ENCODE assay signal across 8 mouse cellular contexts in the genomic region with DNA sequence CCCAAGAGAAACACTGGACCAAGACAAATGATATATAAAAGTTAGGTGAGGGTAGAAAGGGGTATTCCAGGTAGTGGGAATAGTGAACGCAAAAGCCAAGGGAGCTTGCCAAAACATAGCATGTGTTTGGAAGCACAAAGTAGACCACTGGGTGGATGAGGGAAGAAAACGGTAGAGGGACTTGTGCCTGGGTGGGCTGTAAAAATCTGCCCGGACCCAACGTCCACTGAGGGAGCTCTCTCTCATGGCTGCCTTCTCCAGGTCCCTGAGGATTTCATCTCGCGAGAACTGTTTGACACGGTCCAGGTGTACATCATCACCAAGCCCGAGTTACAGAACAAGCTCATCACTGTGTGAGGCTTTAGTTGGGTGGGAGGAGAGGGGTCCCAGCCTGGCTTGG. TPM values are rescaled to one million over a fixed set of nuclear protein-coding genes. Genes with fewer than 3 reads are reported as not detected.
A peak's percentile ranks its signal among the peaks of the same experiment; 100 is the strongest.
DNase-seq lines count a peak whose midpoint lies in the region; ATAC-seq and TF ChIP-seq lines count a peak whose summit lies in the region.

No protein-coding gene starts in this region.

- peaks cover 21% of the 10 kb centered on the region for H3K4me1 ChIP-seq in testis, adult 2 months (ENCODE audit: control insufficient read depth, insufficient read depth, low read length)
- peaks cover 28% of the 10 kb centered on the region for H3K4me1 ChIP-seq in limb, embryonic 14.5 days (ENCODE audit: control insufficient read depth, insufficient read depth, low read length)

- DNase-seq in cerebellum, adult 9-11 months, result peak; percentile 68
- DNase-seq in cerebellum, postnatal 25 days, result no peak
- DNase-seq in testis, postnatal 14 days (ENCODE audit: low spot score), result no peak
- no peak for DNase-seq in limb, embryonic 14.5 days (ENCODE audit: low spot score)
- DNase-seq in urinary bladder, postnatal 10 days (ENCODE audit: low spot score), result no peak
- no peak for DNase-seq in B cell, adult 2 months
- DNase-seq in frontal cortex, postnatal 10 days (ENCODE audit: low spot score in 2 of 2), result no peak

- no peaks in the 10 kb centered on the region for H3K9me3 ChIP-seq in limb, embryonic 14.5 days (ENCODE audit: control insufficient read depth, low read length)

- H3K4me3 ChIP-seq in testis, adult 2 months (ENCODE audit: control insufficient read depth, low read depth, low read length), result peak overlapping the region; percentile 92
- H3K4me3 ChIP-seq in limb, embryonic 14.5 days (replicated peaks; ENCODE audit: low read length), result peak overlapping the region; percentile 72

- H3K4me2 ChIP-seq in limb, embryonic 14.5 days (replicated peaks; ENCODE audit: low read depth, low read length, severe bottlenecking), result peak overlapping the region; percentile 93

- H3K9ac ChIP-seq in limb, embryonic 14.5 days (ENCODE audit: low read depth, low read length, severe bottlenecking), result peak overlapping the region; percentile 52

- H3K36me3 ChIP-seq in testis, adult 2 months (ENCODE audit: control insufficient read depth, insufficient read depth, low read length), result no peaks in the 10 kb centered on the region; the same call in none of the 2 replicates
- peaks cover 40% of the 10 kb centered on the region for H3K36me3 ChIP-seq in limb, embryonic 14.5 days (ENCODE audit: control insufficient read depth, insufficient read depth, low read length)

- TF ChIP-seq CTCF in testis, adult 2 months (IDR thresholded peaks at IDR 0.05; ENCODE audit: control insufficient read depth, insufficient read depth, insufficient replicate concordance, low read depth, low read length), result no peak

- WGBS in limb, embryonic 14.5 days, result 41% methylated on average over 8 of the region's 8 CpGs

- no peak for TF ChIP-seq POLR2A in testis, adult 2 months (IDR thresholded peaks at IDR 0.05; ENCODE audit: control insufficient read depth, low read depth, low read length)
- TF ChIP-seq POLR2A in limb, embryonic 14.5 days (IDR thresholded peaks at IDR 0.05; ENCODE audit: borderline replicate concordance, extremely low read depth, insufficient read depth, insufficient read length), result no peak

- no peak for ATAC-seq in limb, embryonic 14.5 days (ENCODE audit: low FRiP score, low read depth)

- H3K27me3 ChIP-seq in testis, adult 2 months (ENCODE audit: control insufficient read depth, insufficient read depth, low read length), result no peaks in the 10 kb centered on the region
- no peaks in the 10 kb centered on the region for H3K27me3 ChIP-seq in limb, embryonic 14.5 days (ENCODE audit: control insufficient read depth, insufficient read depth, low read length)

- H3K27ac ChIP-seq in testis, adult 2 months (ENCODE audit: control insufficient read depth, insufficient read depth, low read depth, low read length), result no peak overlapping the region
- no peak overlapping the region for H3K27ac ChIP-seq in limb, embryonic 14.5 days (replicated peaks; ENCODE audit: low read depth, low read length)

RNA-seq across cellular contexts. Expression of a gene that starts 0.7 kb away (rescaled TPM):
- polyA plus RNA-seq in testis, adult 2 months (2012; rRNA removed), result 34.7 and 40.3 TPM in 2 replicates
- polyA plus RNA-seq in limb, embryonic 14.5 days (2012; rRNA removed), result 52.7 and 59.2 TPM in 2 replicates
- 37.6 and 38.6 TPM in 2 replicates for polyA plus RNA-seq in limb, embryonic 14.5 days (2014; fragmentation: Nextera tagmentation; extraction: Ambion mirVana)

RNA-seq across cellular contexts. Expression of a gene that starts 0.7 kb away (rescaled TPM):
- 28.3 and 29.4 TPM in 2 replicates for polyA plus RNA-seq in testis, adult 2 months (2012; rRNA removed)
- polyA plus RNA-seq in limb, embryonic 14.5 days (2012; rRNA removed), result 19.8 and 27.2 TPM in 2 replicates
- polyA plus RNA-seq in limb, embryonic 14.5 days (2014; fragmentation: Nextera tagmentation; extraction: Ambion mirVana), result 21.4 and 25.9 TPM in 2 replicates

RNA-seq across cellular contexts. Expression of a gene that starts 4.4 kb away (rescaled TPM):
- 245 and 272 TPM in 2 replicates for polyA plus RNA-seq in testis, adult 2 months (2012; rRNA removed)
- polyA plus RNA-seq in limb, embryonic 14.5 days (2012; rRNA removed), result 0.76 and 1.4 TPM in 2 replicates
- 1.2 TPM in 1 of 2 replicates, not detected in the other for polyA plus RNA-seq in limb, embryonic 14.5 days (2014; fragmentation: Nextera tagmentation; extraction: Ambion mirVana)

RNA-seq across cellular contexts. Expression of a gene that starts 8.6 kb away (rescaled TPM):
- 62.8 and 63.4 TPM in 2 replicates for polyA plus RNA-seq in testis, adult 2 months (2012; rRNA removed)
- 74.7 and 78.4 TPM in 2 replicates for polyA plus RNA-seq in limb, embryonic 14.5 days (2012; rRNA removed)
- 67.6 and 73.2 TPM in 2 replicates for polyA plus RNA-seq in limb, embryonic 14.5 days (2014; fragmentation: Nextera tagmentation; extraction: Ambion mirVana)

RNA-seq across cellular contexts. Expression of a gene that starts 9.0 kb away (rescaled TPM):
- polyA plus RNA-seq in testis, adult 2 months (2012; rRNA removed), result 38.3 and 46.9 TPM in 2 replicates
- 34.9 and 41.3 TPM in 2 replicates for polyA plus RNA-seq in limb, embryonic 14.5 days (2012; rRNA removed)
- polyA plus RNA-seq in limb, embryonic 14.5 days (2014; fragmentation: Nextera tagmentation; extraction: Ambion mirVana), result 54.1 and 58.8 TPM in 2 replicates

Comparison
In these comparisons a context has a peak if more than half of its experiments do, and no peak if none do; other contexts are left out.
1. RNA of a gene that starts 4.4 kb away (polyA plus RNA-seq): 245 to 272 TPM in testis, adult 2 months; 0.76 to 1.4 TPM in limb, embryonic 14.5 days; every median in the first group is over 100 times any median in the second.